Mouse (Mus musculus) kidney, adult 18-20 months (tissue): Measurements from ENCODE around the gene Dpp7.

ENCODE experiments used
- DNase-seq: peaks from one replicate; pipeline ENCODE4 v3.0.0; 2021

Dpp7 gene

GRCm38 (mm10) chr2:25356208-25357079, at the start of gene Dpp7:
TSS of gene Dpp7 (minus strand) at chr2:25356359.
- DNase-seq: peak; percentile 87

- DNase-seq: no peak
Measured at GRCm38 (mm10) chr2:25403994-25404393, 47.8 kb upstream of the Dpp7 start.

GRCm38 (mm10) chr2:25402972-25403601, 46.9 kb upstream of the Dpp7 start:
- peak; percentile 81 for DNase-seq

- peak; percentile 86 for DNase-seq
Measured at GRCm38 (mm10) chr2:25402377-25402971, 46.3 kb upstream of the Dpp7 start.

- DNase-seq: peak; percentile 75
Measured at GRCm38 (mm10) chr2:25400764-25401163, 44.6 kb upstream of the Dpp7 start.

GRCm38 (mm10) chr2:25400291-25400690, 44.1 kb upstream of the Dpp7 start:
- no peak for DNase-seq

GRCm38 (mm10) chr2:25399051-25399450, 42.9 kb upstream of the Dpp7 start, which contains the start of gene Npdc1:
TSS of gene Npdc1 (plus strand) at chr2:25399351.
- no peak for DNase-seq

GRCm38 (mm10) chr2:25398065-25398464, 41.9 kb upstream of the Dpp7 start:
- DNase-seq: no peak

GRCm38 (mm10) chr2:25397010-25397409, 40.9 kb upstream of the Dpp7 start:
- DNase-seq: no peak

GRCm38 (mm10) chr2:25396597-25396983, 40.4 kb upstream of the Dpp7 start:
- no peak for DNase-seq

GRCm38 (mm10) chr2:25395721-25396596, 39.8 kb upstream of the Dpp7 start, which contains the start of gene Entpd2:
TSS of gene Entpd2 (plus strand) at chr2:25395874.
- peak; percentile 67 for DNase-seq

GRCm38 (mm10) chr2:25394281-25395221, 38.4 kb upstream of the Dpp7 start:
- peak; percentile 23 for DNase-seq

GRCm38 (mm10) chr2:25391266-25391665, 35.1 kb upstream of the Dpp7 start:
- DNase-seq: no peak

GRCm38 (mm10) chr2:25384492-25384891, 28.3 kb upstream of the Dpp7 start:
- DNase-seq: no peak

GRCm38 (mm10) chr2:25376589-25376988, 20.4 kb upstream of the Dpp7 start:
- DNase-seq: peak; percentile 63

GRCm38 (mm10) chr2:25373431-25373830, 17.3 kb upstream of the Dpp7 start:
- DNase-seq: no peak

GRCm38 (mm10) chr2:25372644-25373391, 16.7 kb upstream of the Dpp7 start:
- no peak for DNase-seq

- DNase-seq: peak; percentile 84
Measured at GRCm38 (mm10) chr2:25371764-25372643, 15.8 kb upstream of the Dpp7 start, which contains the start of gene Sapcd2. TSS of gene Sapcd2 (plus strand) at chr2:25372321.

- no peak for DNase-seq
Measured at GRCm38 (mm10) chr2:25369996-25370395, 13.8 kb upstream of the Dpp7 start.
